Mouse (Mus musculus): Measurements from ENCODE around the gene Sorcs3. TPM values are rescaled to one million over a fixed set of nuclear protein-coding genes. Genes with fewer than 3 reads are reported as not detected.

Gene Sorcs3
- total and polyA plus RNA-seq, 3 experiments = not detected

- H3K4me1 ChIP-seq (ENCODE audit: control insufficient read depth in 1 of 2, insufficient read depth in 2 of 2, low read length in 2 of 2) = no peaks in the 10 kb centered on the region
- H3K9me3 ChIP-seq (replicated peaks; ENCODE audit: insufficient read depth, low read length) = no peaks in the 10 kb centered on the region
- H3K79me2 ChIP-seq (ENCODE audit: control insufficient read depth, insufficient read depth, low read length, poor library complexity) = no peaks in the 10 kb centered on the region
- TF ChIP-seq MYB (IDR thresholded peaks at IDR 0.05; ENCODE audit: low read depth, low read length) (no peak), HCFC1 (IDR thresholded peaks at IDR 0.05; ENCODE audit: low read depth, low read length) (no peak), TAL1 (IDR thresholded peaks at IDR 0.05; ENCODE audit: low read length) (no peak), USF1 (IDR thresholded peaks at IDR 0.05; ENCODE audit: low read depth, low read length) (no peak), ZKSCAN1 (IDR thresholded peaks at IDR 0.05; ENCODE audit: low read depth, low read length) (no peak), TCF12 (IDR thresholded peaks at IDR 0.05; ENCODE audit: low read depth, low read length) (no peak), MEF2A (IDR thresholded peaks at IDR 0.05; ENCODE audit: extremely low read depth, insufficient replicate concordance, low read depth, low read length, poor library complexity, severe bottlenecking) (no peak), TBP (IDR thresholded peaks at IDR 0.05; ENCODE audit: low read depth, low read length) (no peak), RCOR1 (IDR thresholded peaks at IDR 0.05; ENCODE audit: low read depth, low read length) (no peak), ZNF384 (IDR thresholded peaks at IDR 0.05; ENCODE audit: low read depth, low read length) (no peak), CTCF (IDR thresholded peaks at IDR 0.05 in 2 of 3, conservative IDR thresholded peaks at IDR 0.05 in 1 of 3; ENCODE audit: control insufficient read depth in 1 of 3, insufficient read depth in 1 of 3, low read depth in 2 of 3, low read length in 3 of 3, poor library complexity in 1 of 3, severe bottlenecking in 1 of 3) (no peak), NRF1 (IDR thresholded peaks at IDR 0.05; ENCODE audit: insufficient read depth, low read depth, low read length, poor library complexity, severe bottlenecking) (no peak), MAZ (IDR thresholded peaks at IDR 0.05; ENCODE audit: low read depth, low read length) (no peak), SMC3 (IDR thresholded peaks at IDR 0.05; ENCODE audit: low read depth, low read length) (no peak)
- H3K27me3 ChIP-seq (ENCODE audit: control insufficient read depth in 1 of 2, insufficient read depth in 2 of 2, low read length in 2 of 2) = no peaks in the 10 kb centered on the region
- H3K27ac ChIP-seq (ENCODE audit: control insufficient read depth, low read depth, low read length) = no peak overlapping the region
- no peak overlapping the region for H3K4me3 ChIP-seq (ENCODE audit: control insufficient read depth in 1 of 2, insufficient read depth in 1 of 2, low read depth in 2 of 2, low read length in 2 of 2)
- no peak overlapping the region for H3K9ac ChIP-seq (ENCODE audit: control insufficient read depth, low read depth, low read length, poor library complexity, severe bottlenecking)
- no peaks in the 10 kb centered on the region for H3K36me3 ChIP-seq (ENCODE audit: control insufficient read depth in 1 of 2, insufficient read depth in 2 of 2, low read length in 2 of 2)
- no peak for DNase-seq (ENCODE audit: low read depth, low spot score)
Measured at GRCm38 (mm10) chr19:48294251-48294650, 88.4 kb downstream of the Sorcs3 start.

- no peak overlapping the region for H3K9ac ChIP-seq (ENCODE audit: control insufficient read depth, low read depth, low read length, poor library complexity, severe bottlenecking)
- H3K4me3 ChIP-seq (ENCODE audit: control insufficient read depth in 1 of 2, insufficient read depth in 1 of 2, low read depth in 2 of 2, low read length in 2 of 2) = no peak overlapping the region
- H3K27me3 ChIP-seq (ENCODE audit: control insufficient read depth in 1 of 2, insufficient read depth in 2 of 2, low read length in 2 of 2) = no peaks in the 10 kb centered on the region
- H3K79me2 ChIP-seq (ENCODE audit: control insufficient read depth, insufficient read depth, low read length, poor library complexity) = no peaks in the 10 kb centered on the region
- H3K36me3 ChIP-seq (ENCODE audit: control insufficient read depth in 1 of 2, insufficient read depth in 2 of 2, low read length in 2 of 2) = no peaks in the 10 kb centered on the region
- TF ChIP-seq ZMIZ1 (IDR thresholded peaks at IDR 0.05; ENCODE audit: low read depth, low read length) (no peak), EP300 (IDR thresholded peaks at IDR 0.05; ENCODE audit: low read depth in 1 of 2, low read length in 2 of 2) (no peak), GATA1 (IDR thresholded peaks at IDR 0.05; ENCODE audit: low read depth, low read length) (no peak), GABPA (IDR thresholded peaks at IDR 0.05; ENCODE audit: low read depth, low read length) (no peak), HCFC1 (IDR thresholded peaks at IDR 0.05; ENCODE audit: low read depth, low read length) (no peak), MXI1 (IDR thresholded peaks at IDR 0.05; ENCODE audit: low read depth, low read length) (no peak), POLR2A (IDR thresholded peaks at IDR 0.05; ENCODE audit: control insufficient read depth in 1 of 2, insufficient read depth in 1 of 2, low read depth in 1 of 2, low read length in 2 of 2, poor library complexity in 1 of 2) (no peak), CHD1 (IDR thresholded peaks at IDR 0.05; ENCODE audit: low read depth, low read length) (no peak), MEF2A (IDR thresholded peaks at IDR 0.05; ENCODE audit: extremely low read depth, insufficient replicate concordance, low read depth, low read length, poor library complexity, severe bottlenecking) (no peak), MAFK (IDR thresholded peaks at IDR 0.05; ENCODE audit: borderline replicate concordance, low read depth, low read length) (no peak), ZKSCAN1 (IDR thresholded peaks at IDR 0.05; ENCODE audit: low read depth, low read length) (no peak), CTCF (IDR thresholded peaks at IDR 0.05 in 2 of 3, conservative IDR thresholded peaks at IDR 0.05 in 1 of 3; ENCODE audit: control insufficient read depth in 1 of 3, insufficient read depth in 1 of 3, low read depth in 2 of 3, low read length in 3 of 3, poor library complexity in 1 of 3, severe bottlenecking in 1 of 3) (no peak), NELFE (IDR thresholded peaks at IDR 0.05; ENCODE audit: low read depth, low read length) (no peak), UBTF (IDR thresholded peaks at IDR 0.05; ENCODE audit: borderline replicate concordance, insufficient read depth, low read depth, low read length) (no peak), MYC (IDR thresholded peaks at IDR 0.05; ENCODE audit: low read depth, low read length) (no peak), KAT2A (conservative IDR thresholded peaks at IDR 0.05; ENCODE audit: low read depth, low read length) (no peak), TAL1 (IDR thresholded peaks at IDR 0.05; ENCODE audit: low read length) (no peak)
- H3K9me3 ChIP-seq (replicated peaks; ENCODE audit: insufficient read depth, low read length) = no peaks in the 10 kb centered on the region
- no peaks in the 10 kb centered on the region for H3K4me1 ChIP-seq (ENCODE audit: control insufficient read depth in 1 of 2, insufficient read depth in 2 of 2, low read length in 2 of 2)
- DNase-seq (ENCODE audit: low read depth, low spot score) = no peak
- H3K27ac ChIP-seq (ENCODE audit: control insufficient read depth, low read depth, low read length) = no peak overlapping the region
Measured at GRCm38 (mm10) chr19:48298384-48298783, 92.6 kb downstream of the Sorcs3 start.
